In genomic region chr16:50847693-50848092, GRCm38 (mm10) we compare ENCODE assay signal across 12 mouse cellular contexts.
DNase-seq lines count a peak whose midpoint lies in the region; ATAC-seq and TF ChIP-seq lines count a peak whose summit lies in the region.
"Had no signal": no experiment of that assay in that cellular context is flagged by ENCODE, and none has a peak within 500 bp of the region (broad histone marks: within the 10 kb centered on the region; RNA-seq: fewer than 3 reads in every experiment).

No protein-coding gene starts in this region.

- DNase-seq in frontal cortex, postnatal 10 days (ENCODE audit: low spot score in 2 of 2): no peak
- peak in 1 of 2 experiments; percentile 14 for DNase-seq in left cerebral cortex, adult 2 months (ENCODE audit: extremely low spot score in 1 of 2, low spot score in 2 of 2)
- DNase-seq in left cerebral cortex, adult 11 months (ENCODE audit: low spot score): no peak
- peak; percentile 15 for DNase-seq in Muller cell, postnatal 12 days (ENCODE audit: inconsistent ontology term)
- peak; percentile 67 for DNase-seq in fat pad, adult 2 months (ENCODE audit: extremely low read depth, low read depth, low spot score)
- no peak for DNase-seq in kidney, adult 9 months
- DNase-seq: liver, embryonic 13.5 days; midbrain, embryonic 14.5 days; thymus, adult 18-20 months had no signal

- TF ChIP-seq CTCF in left cerebral cortex, adult 2 months (IDR thresholded peaks at IDR 0.05): peak; percentile 48

- H3K4me3 ChIP-seq in left cerebral cortex, adult 2 months: no peak overlapping the region
- H3K4me3 ChIP-seq: embryonic facial prominence, embryonic 10.5 days; kidney, embryonic 15.5 days; liver, embryonic 13.5 days had no signal

- peak; percentile 88 for ATAC-seq in frontal cortex, adult (ENCODE audit: low TSS enrichment)

- intact Hi-C loops in left cerebral cortex, adult 2 months (cut with DNase I): no loop called here

- H3K27ac ChIP-seq in left cerebral cortex, adult 2 months: no peak overlapping the region
- H3K27ac ChIP-seq: embryonic facial prominence, embryonic 10.5 days; kidney, embryonic 15.5 days; liver, embryonic 13.5 days had no signal

Comparison
In these comparisons a context has a peak if more than half of its experiments do, and no peak if none do; other contexts are left out.
1. DNase-seq: peak in Muller cell, postnatal 12 days (single experiment) and fat pad, adult 2 months (single experiment); none in frontal cortex, postnatal 10 days (0 of 2), left cerebral cortex, adult 11 months (single experiment) and kidney, adult 9 months (single experiment).